Mouse (Mus musculus) forebrain, embryonic 16.5 days (tissue): ENCODE data around the gene Mgat1. TPM values are rescaled to one million over a fixed set of nuclear protein-coding genes. Genes with fewer than 3 reads are reported as not detected.
A peak's percentile ranks its signal among the peaks of the same experiment; 100 is the strongest.
"Not testable (repeated sequence)": the region's sequence is repeated elsewhere in the genome, so short reads cannot be mapped to it uniquely, and the experiment has no call there.

Experiments
- ATAC-seq: fragments of 200-750 bp; cut with Nextera tagmentation; 2 replicates; pipeline ENCODE4 v1.8.0; 2017; ENCODE audit warnings: mild to moderate bottlenecking, moderate library complexity
- H3K27ac ChIP-seq: fragments of 300-500 bp; sonication (generic); 2 replicates; pipeline ENCODE4 v1.5.1; 2014; ENCODE audit warnings: low read length, control low read depth
- H3K27me3 ChIP-seq: fragments of 300-500 bp; sonication (generic); replicated peaks from 2 replicates; pipeline ENCODE4 v1.6.1; 2014; ENCODE audit warnings: low read length; ENCODE audit not compliant: control insufficient read depth, insufficient read depth
- H3K36me3 ChIP-seq: fragments of 300-500 bp; sonication (generic); 2 replicates; pipeline ENCODE4 v1.6.1; 2014; ENCODE audit not compliant: control insufficient read depth, insufficient read depth
- H3K4me1 ChIP-seq: fragments of 300-500 bp; sonication (generic); replicated peaks from 2 replicates; pipeline ENCODE4 v1.6.1; 2014; ENCODE audit warnings: low read length; ENCODE audit not compliant: control insufficient read depth, insufficient read depth
- H3K4me2 ChIP-seq: fragments of 300-500 bp; sonication (generic); 2 replicates; pipeline ENCODE4 v1.6.1; 2014; ENCODE audit warnings: mild to moderate bottlenecking, low read length, control low read depth
- H3K4me3 ChIP-seq: fragments of 300-500 bp; sonication (generic); replicated peaks from 2 replicates; pipeline ENCODE4 v1.5.1; 2014; ENCODE audit warnings: mild to moderate bottlenecking, low read length, control low read depth
- H3K9ac ChIP-seq: fragments of 300-500 bp; sonication (generic); replicated peaks from 2 replicates; pipeline ENCODE4 v1.6.1; 2014; ENCODE audit warnings: low read depth, low read length, control low read depth
- H3K9me3 ChIP-seq: fragments of 300-500 bp; sonication (generic); 2 replicates; pipeline ENCODE4 v1.6.1; 2016; ENCODE audit warnings: low read length; ENCODE audit not compliant: control insufficient read depth
- WGBS: fragments of 180-500 bp; shearing (Covaris S2); extraction: QIAGEN DNeasy Blood & Tissue Kit; methylation state at CpG from one replicate; pipeline ENCODE4 v1.1.7; 2014; 5-methylcytosine and 5-hydroxymethylcytosine counted together
- polyA plus RNA-seq: library from polyadenylated mRNA; unstranded; fragments of >200 nt; fragmentation: Nextera tagmentation; extraction: Ambion mirVana; gene quantifications from 2 replicates; pipeline ENCODE4 v1.2.1, GENCODE M21; 2015

Mgat1 gene
- polyA plus RNA-seq, result 28.0 and 31.8 TPM in 2 replicates

GRCm38 (mm10) chr11:49243727-49244594 is at the start of gene Mgat1:
Gene Mgat1 (plus strand): TSS chr11:49244191.
- H3K9ac ChIP-seq, result peak within 1 kb of the TSS; percentile 84
- WGBS, result 1% methylated on average over 60 of the region's 60 CpGs
- peak within 1 kb of the TSS; percentile 75 for H3K4me3 ChIP-seq
- peak within 1 kb of the TSS; percentile 74 for H3K4me2 ChIP-seq
- no peaks in the 10 kb centered on the region for H3K27me3 ChIP-seq
- H3K9me3 ChIP-seq, result no peaks in the 10 kb centered on the region
- peak within 1 kb of the TSS; percentile 95 for H3K27ac ChIP-seq
- ATAC-seq, result peak; percentile 94
- H3K4me1 ChIP-seq, result peaks cover 17% of the 10 kb centered on the region
- H3K36me3 ChIP-seq, result no peaks in the 10 kb centered on the region

GRCm38 (mm10) chr11:49194771-49195170 is 49.2 kb upstream of the Mgat1 start:
- not testable (repeated sequence) for ATAC-seq
- WGBS, result 90% methylated on average over 9 of the region's 9 CpGs

GRCm38 (mm10) chr11:49195819-49196322 is 48.1 kb upstream of the Mgat1 start:
- no peak for ATAC-seq
- H3K4me2 ChIP-seq, result no peak overlapping the region
- no peak overlapping the region for H3K27ac ChIP-seq
- no peaks in the 10 kb centered on the region for H3K36me3 ChIP-seq
- no peaks in the 10 kb centered on the region for H3K27me3 ChIP-seq
- no peak overlapping the region for H3K4me3 ChIP-seq
- no peaks in the 10 kb centered on the region for H3K9me3 ChIP-seq
- H3K9ac ChIP-seq, result no peak overlapping the region
- no peaks in the 10 kb centered on the region for H3K4me1 ChIP-seq
- WGBS, result 88% methylated on average over 7 of the region's 7 CpGs

More at GRCm38 (mm10) chr11:49194771-49195170, 49.2 kb upstream of the Mgat1 start:
- H3K4me1 ChIP-seq, H3K27me3 ChIP-seq, H3K36me3 ChIP-seq, H3K9me3 ChIP-seq, H3K27ac ChIP-seq, H3K4me3 ChIP-seq, H3K9ac ChIP-seq, H3K4me2 ChIP-seq: not testable (repeated sequence)

- Histone ChIP-seq H3K9me3 (no peaks in the 10 kb centered on the region), H3K4me3 (no peak overlapping the region), H3K9ac (no peak overlapping the region), H3K36me3 (no peaks in the 10 kb centered on the region), H3K27me3 (no peaks in the 10 kb centered on the region), H3K27ac (no peak overlapping the region), H3K4me2 (no peak overlapping the region), H3K4me1 (peaks cover 19% of the 10 kb centered on the region)
- ATAC-seq, result no peak
These were observed 43.3 kb upstream of the Mgat1 start for GRCm38 (mm10) chr11:49200666-49201065.

GRCm38 (mm10) chr11:49201142-49201541 is 42.8 kb upstream of the Mgat1 start:
- H3K9me3 ChIP-seq, result no peaks in the 10 kb centered on the region
- ATAC-seq, result no peak
- H3K27ac ChIP-seq, result no peak overlapping the region

GRCm38 (mm10) chr11:49202071-49202470 is 41.9 kb upstream of the Mgat1 start:
- Histone ChIP-seq H3K27ac (no peak overlapping the region), H3K27me3 (no peaks in the 10 kb centered on the region), H3K4me2 (peak overlapping the region; percentile 93), H3K36me3 (no peaks in the 10 kb centered on the region), H3K4me1 (peaks cover 20% of the 10 kb centered on the region), H3K9me3 (no peaks in the 10 kb centered on the region), H3K4me3 (peak overlapping the region; percentile 74; the same call in 1 of the 2 replicates), H3K9ac (peak overlapping the region; percentile 91)
- WGBS, result 63% methylated on average over 2 of the region's 2 CpGs
- ATAC-seq, result no peak

More at GRCm38 (mm10) chr11:49201142-49201541, 42.8 kb upstream of the Mgat1 start:
- Histone ChIP-seq H3K4me3 (no peak overlapping the region), H3K9ac (no peak overlapping the region), H3K4me2 (no peak overlapping the region), H3K4me1 (peaks cover 20% of the 10 kb centered on the region), H3K27me3 (no peaks in the 10 kb centered on the region), H3K36me3 (no peaks in the 10 kb centered on the region)

- Histone ChIP-seq H3K27ac (peak overlapping the region; percentile 90), H3K4me3 (peak overlapping the region; percentile 74), H3K4me1 (peaks cover 20% of the 10 kb centered on the region), H3K27me3 (no peaks in the 10 kb centered on the region), H3K4me2 (peak overlapping the region; percentile 93), H3K9ac (peak overlapping the region; percentile 91), H3K9me3 (no peaks in the 10 kb centered on the region), H3K36me3 (no peaks in the 10 kb centered on the region)
- WGBS, result under 1% methylated on average over 10 of the region's 10 CpGs
- peak; percentile 19 for ATAC-seq
These were observed 41.4 kb upstream of the Mgat1 start for GRCm38 (mm10) chr11:49202523-49203061.

GRCm38 (mm10) chr11:49203129-49203768 is 40.7 kb upstream of the Mgat1 start, which contains the start of gene Zfp62:
Gene Zfp62 (plus strand): TSS chr11:49203292.
- Histone ChIP-seq H3K4me2 (peak within 1 kb of the TSS; percentile 93), H3K27ac (peak within 1 kb of the TSS; percentile 90), H3K9me3 (no peaks in the 10 kb centered on the region), H3K4me1 (peaks cover 20% of the 10 kb centered on the region), H3K36me3 (no peaks in the 10 kb centered on the region), H3K9ac (peak within 1 kb of the TSS; percentile 91), H3K27me3 (no peaks in the 10 kb centered on the region), H3K4me3 (peak within 1 kb of the TSS; percentile 74)
- WGBS, result 0% methylated on average over 45 of the region's 47 CpGs
- peak; percentile 95 for ATAC-seq
